Mouse (Mus musculus) liver, embryonic 16.5 days (tissue): ENCODE results near the gene Prrt3. TPM values are rescaled to one million over a fixed set of nuclear protein-coding genes. Genes with fewer than 3 reads are reported as not detected.

Experiments used
- ATAC-seq: fragments of 200-750 bp; cut with Nextera tagmentation; 2 replicates; pipeline ENCODE4 v1.8.0; 2017; ENCODE audit warnings: low read depth, mild to moderate bottlenecking, moderate number of reproducible peaks, moderate library complexity
- H3K27ac ChIP-seq: fragments of 300-500 bp; sonication (generic); 2 replicates; pipeline ENCODE4 v1.5.1; 2014; ENCODE audit warnings: mild to moderate bottlenecking, low read length
- H3K27me3 ChIP-seq: fragments of 300-500 bp; sonication (generic); 2 replicates; pipeline ENCODE4 v1.6.1; 2014; ENCODE audit warnings: low read depth, low read length, mixed read lengths; ENCODE audit not compliant: control insufficient read depth, insufficient read depth
- H3K36me3 ChIP-seq: fragments of 300-500 bp; sonication (generic); 2 replicates; pipeline ENCODE4 v1.6.1; 2014; ENCODE audit warnings: mild to moderate bottlenecking; ENCODE audit not compliant: control insufficient read depth, insufficient read depth
- H3K4me1 ChIP-seq: fragments of 300-500 bp; sonication (generic); 2 replicates; pipeline ENCODE4 v1.6.1; 2014; ENCODE audit warnings: low read depth, low read length, mixed read lengths; ENCODE audit not compliant: control insufficient read depth
- H3K4me2 ChIP-seq: fragments of 300-500 bp; sonication (generic); 2 replicates; pipeline ENCODE4 v1.6.1; 2014; ENCODE audit warnings: low read depth, low read length, mixed read lengths
- H3K4me3 ChIP-seq: fragments of 300-500 bp; sonication (generic); 2 replicates; pipeline ENCODE4 v1.5.1; 2014; ENCODE audit warnings: low read depth, mild to moderate bottlenecking, low read length
- H3K9ac ChIP-seq: fragments of 300-500 bp; sonication (generic); 2 replicates; pipeline ENCODE4 v1.6.1; 2014; ENCODE audit warnings: low read depth, low read length
- H3K9me3 ChIP-seq: fragments of 300-500 bp; sonication (generic); replicated peaks from 2 replicates; pipeline ENCODE4 v1.6.1; 2016; ENCODE audit warnings: low read length; ENCODE audit not compliant: control insufficient read depth
- WGBS: fragments of 180-500 bp; shearing (Covaris S2); extraction: QIAGEN DNeasy Blood & Tissue Kit; methylation state at CpG from one replicate; pipeline ENCODE4 v1.1.7; 2014; ENCODE audit not compliant: insufficient replicate concordance; 5-methylcytosine and 5-hydroxymethylcytosine counted together
- polyA plus RNA-seq: library from polyadenylated mRNA; unstranded; fragments of >200 nt; fragmentation: Nextera tagmentation; extraction: Ambion mirVana; gene quantifications from 2 replicates; pipeline ENCODE4 v1.2.1, GENCODE M21; 2015

The Prrt3 gene
- polyA plus RNA-seq, 1 experiment from 2014 or later = 0.05 TPM

DNA sequence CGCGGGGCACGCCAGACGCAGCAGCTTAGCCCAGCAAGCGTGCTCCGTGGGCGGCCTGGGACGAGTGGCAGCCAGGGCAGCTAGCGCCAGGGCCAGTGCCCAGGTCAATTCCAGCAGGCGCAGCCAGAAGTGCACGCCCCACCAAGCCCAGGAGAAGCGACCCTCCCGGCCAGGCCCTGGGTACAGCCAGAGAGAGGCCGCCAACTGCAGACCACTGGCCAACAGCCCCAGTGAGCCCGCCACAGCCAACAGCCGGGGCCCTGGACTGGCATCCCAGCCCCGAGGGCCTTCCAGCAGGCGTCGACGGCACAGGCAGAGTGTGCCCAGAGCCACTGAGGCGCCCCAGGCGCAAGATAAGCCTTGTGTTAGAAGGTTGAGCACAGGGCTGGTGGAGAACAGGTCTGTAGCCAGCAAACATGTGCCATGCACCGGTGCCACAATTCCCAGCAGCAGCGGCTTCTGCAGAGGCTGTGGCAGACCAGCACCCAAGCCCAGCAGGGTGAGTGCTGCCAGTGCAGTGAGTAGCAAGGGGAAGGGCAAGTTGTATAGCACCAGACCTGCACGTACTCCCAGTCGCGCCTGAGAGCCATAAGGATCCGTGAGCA is 6.6 kb downstream of the Prrt3 start:
- Histone ChIP-seq H3K4me1 (peaks cover 7% of the 10 kb centered on the region), H3K36me3 (no peaks in the 10 kb centered on the region), H3K4me2 (peak overlapping the region; percentile 77), H3K27me3 (peaks cover 18% of the 10 kb centered on the region), H3K9ac (no peak overlapping the region), H3K4me3 (peak overlapping the region; percentile 52), H3K27ac (no peak overlapping the region), H3K9me3 (no peaks in the 10 kb centered on the region)
- ATAC-seq = no peak
- WGBS = 39% methylated on average over 28 of the region's 28 CpGs

GRCm38 (mm10) chr6:113494258-113494788 is 7.4 kb downstream of the Prrt3 start:
- 1% methylated on average over 54 of the region's 54 CpGs for WGBS
- peaks cover 17% of the 10 kb centered on the region for H3K27me3 ChIP-seq

GRCm38 (mm10) chr6:113492101-113492864 is 9.4 kb downstream of the Prrt3 start:
- 72% methylated on average over 24 of the region's 24 CpGs for WGBS
- H3K4me3 ChIP-seq = no peak overlapping the region

More at GRCm38 (mm10) chr6:113494258-113494788, 7.4 kb downstream of the Prrt3 start:
- Histone ChIP-seq H3K9ac (peak overlapping the region; percentile 59), H3K27ac (no peak overlapping the region), H3K9me3 (no peaks in the 10 kb centered on the region), H3K4me2 (peak overlapping the region; percentile 77), H3K4me1 (peaks cover 7% of the 10 kb centered on the region), H3K36me3 (no peaks in the 10 kb centered on the region), H3K4me3 (peak overlapping the region; percentile 52)
- peak; percentile 82 for ATAC-seq

GRCm38 (mm10) chr6:113489410-113489809 is 12.3 kb downstream of the Prrt3 start:
- H3K9me3 ChIP-seq = no peaks in the 10 kb centered on the region
- no peak overlapping the region for H3K27ac ChIP-seq
- H3K4me2 ChIP-seq = no peak overlapping the region
- no peak for ATAC-seq
- peaks cover 15% of the 10 kb centered on the region for H3K4me1 ChIP-seq
- no peak overlapping the region for H3K4me3 ChIP-seq
- WGBS = 75% methylated on average over 14 of the region's 14 CpGs
- peaks cover under 1% of the 10 kb centered on the region; the same call in 1 of the 2 replicates for H3K27me3 ChIP-seq
- H3K9ac ChIP-seq = no peak overlapping the region
- no peaks in the 10 kb centered on the region for H3K36me3 ChIP-seq

More at GRCm38 (mm10) chr6:113492101-113492864, 9.4 kb downstream of the Prrt3 start:
- Histone ChIP-seq H3K9ac (no peak overlapping the region), H3K27ac (no peak overlapping the region), H3K4me1 (peaks cover 13% of the 10 kb centered on the region), H3K36me3 (no peaks in the 10 kb centered on the region), H3K9me3 (no peaks in the 10 kb centered on the region), H3K4me2 (no peak overlapping the region), H3K27me3 (peaks cover 17% of the 10 kb centered on the region)
- no peak for ATAC-seq

GRCm38 (mm10) chr6:113487125-113487576 is 14.6 kb downstream of the Prrt3 start:
- Histone ChIP-seq H3K27me3 (peaks cover 2% of the 10 kb centered on the region; the same call in 1 of the 2 replicates), H3K36me3 (no peaks in the 10 kb centered on the region), H3K4me2 (no peak overlapping the region), H3K9ac (no peak overlapping the region), H3K4me1 (peaks cover 26% of the 10 kb centered on the region), H3K9me3 (no peaks in the 10 kb centered on the region), H3K27ac (peak overlapping the region; percentile 27; the same call in 1 of the 2 replicates), H3K4me3 (no peak overlapping the region)
- ATAC-seq = no peak
- WGBS = 34% methylated on average over 7 of the region's 7 CpGs

DNA sequence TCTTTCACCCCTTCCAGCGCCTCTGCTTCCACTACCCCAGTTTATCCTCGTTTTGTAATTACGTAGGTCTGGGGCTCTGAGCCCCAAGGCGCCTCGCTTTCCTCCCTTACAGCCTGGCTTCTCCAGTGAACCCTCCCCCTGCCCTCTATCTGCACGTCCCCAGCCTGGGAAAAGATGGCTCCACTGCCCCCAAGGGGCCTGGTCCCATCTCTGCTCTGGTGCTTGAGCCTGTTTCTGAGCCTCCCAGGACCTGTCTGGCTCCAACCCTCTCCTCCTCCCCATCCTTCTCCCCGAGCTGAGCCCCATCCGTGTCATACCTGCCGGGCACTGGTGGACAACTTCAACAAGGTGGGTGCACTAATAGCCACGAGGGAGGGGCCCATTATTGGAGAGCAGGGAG is 18.0 kb downstream of the Prrt3 start:
- Histone ChIP-seq H3K4me3 (peak overlapping the region; percentile 74), H3K27me3 (peaks cover 2% of the 10 kb centered on the region; the same call in 1 of the 2 replicates), H3K27ac (peak overlapping the region; percentile 53), H3K4me1 (peaks cover 28% of the 10 kb centered on the region), H3K36me3 (no peaks in the 10 kb centered on the region), H3K9me3 (no peaks in the 10 kb centered on the region), H3K4me2 (peak overlapping the region; percentile 98), H3K9ac (peak overlapping the region; percentile 71)
- 13% methylated on average over 10 of the region's 10 CpGs for WGBS
- ATAC-seq = no peak

DNA sequence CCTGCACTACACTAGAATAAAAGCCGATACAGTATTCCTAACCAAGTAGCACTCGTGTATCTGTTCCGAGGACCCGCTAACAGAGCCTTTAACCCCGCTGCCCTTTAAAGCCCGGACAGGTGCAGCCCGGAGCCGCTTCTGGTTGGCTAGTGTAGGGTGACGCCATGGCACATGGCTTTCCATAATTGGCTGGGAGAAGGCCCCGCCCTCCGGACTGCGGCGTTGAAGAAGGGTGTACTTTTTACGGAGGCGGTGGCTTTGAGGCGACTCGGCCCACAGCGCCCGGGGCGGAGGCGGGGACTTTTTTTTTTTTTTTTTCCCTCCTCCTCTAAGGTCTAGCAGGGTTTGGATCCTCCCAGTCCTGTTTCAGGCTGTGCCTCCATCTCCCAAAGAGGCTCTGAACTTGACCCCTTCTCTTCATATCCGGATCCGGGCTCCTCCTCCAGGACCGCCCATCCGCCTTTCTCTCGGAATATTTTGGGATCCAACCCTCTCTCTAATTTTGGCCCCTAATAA is 18.6 kb downstream of the Prrt3 start, which contains the start of gene Creld1:
Gene Creld1, plus strand, starts transcription at position 198 of the 516 bp plus-strand sequence.
- H3K27ac ChIP-seq = peak within 1 kb of the TSS; percentile 53
- no peaks in the 10 kb centered on the region for H3K9me3 ChIP-seq
- ATAC-seq = peak; percentile 97
- WGBS = under 1% methylated on average over 26 of the region's 26 CpGs
- peak within 1 kb of the TSS; percentile 74 for H3K4me3 ChIP-seq
- H3K4me1 ChIP-seq = peaks cover 28% of the 10 kb centered on the region
- H3K9ac ChIP-seq = peak within 1 kb of the TSS; percentile 71
- H3K36me3 ChIP-seq = no peaks in the 10 kb centered on the region
- H3K27me3 ChIP-seq = peaks cover 2% of the 10 kb centered on the region; the same call in 1 of the 2 replicates
- peak within 1 kb of the TSS; percentile 98 for H3K4me2 ChIP-seq

DNA sequence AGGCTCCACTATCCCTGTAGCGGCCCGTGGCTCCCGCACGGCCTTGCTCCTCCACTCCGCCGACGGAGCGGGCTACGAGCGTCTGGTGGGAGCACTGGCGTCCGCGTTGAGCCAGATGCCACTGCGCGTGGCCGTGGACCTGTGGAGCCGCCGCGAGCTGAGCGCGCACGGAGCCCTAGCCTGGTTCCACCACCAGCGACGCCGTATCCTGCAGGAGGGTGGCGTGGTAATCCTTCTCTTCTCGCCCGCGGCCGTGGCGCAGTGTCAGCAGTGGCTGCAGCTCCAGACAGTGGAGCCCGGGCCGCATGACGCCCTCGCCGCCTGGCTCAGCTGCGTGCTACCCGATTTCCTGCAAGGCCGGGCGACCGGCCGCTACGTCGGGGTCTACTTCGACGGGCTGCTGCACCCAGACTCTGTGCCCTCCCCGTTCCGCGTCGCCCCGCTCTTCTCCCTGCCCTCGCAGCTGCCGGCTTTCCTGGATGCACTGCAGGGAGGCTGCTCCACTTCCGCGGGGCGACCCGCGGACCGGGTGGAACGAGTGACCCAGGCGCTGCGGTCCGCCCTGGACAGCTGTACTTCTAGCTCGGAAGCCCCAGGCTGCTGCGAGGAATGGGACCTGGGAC is 19.1 kb downstream of the Prrt3 start:
- Histone ChIP-seq H3K36me3 (no peaks in the 10 kb centered on the region), H3K4me2 (peak overlapping the region; percentile 98), H3K27me3 (peaks cover 2% of the 10 kb centered on the region; the same call in 1 of the 2 replicates), H3K9ac (peak overlapping the region; percentile 55), H3K9me3 (no peaks in the 10 kb centered on the region), H3K4me1 (peaks cover 26% of the 10 kb centered on the region), H3K27ac (peak overlapping the region; percentile 47; the same call in 1 of the 2 replicates), H3K4me3 (peak overlapping the region; percentile 74)
- peak; percentile 35 for ATAC-seq
- WGBS = 2% methylated on average over 65 of the region's 65 CpGs
